Comparison of ENCODE assay signal across 9 mouse cellular contexts in genomic region chr12:40133573-40134271, GRCm38 (mm10). TPM values are rescaled to one million over a fixed set of nuclear protein-coding genes. Genes with fewer than 3 reads are reported as not detected.
DNase-seq lines count a peak whose midpoint lies in the region; ATAC-seq and TF ChIP-seq lines count a peak whose summit lies in the region.
"Had no signal": no experiment of that assay in that cellular context is flagged by ENCODE, and none has a peak within 500 bp of the region (broad histone marks: within the 10 kb centered on the region; RNA-seq: fewer than 3 reads in every experiment).

Gene Scin (minus strand): TSS chr12:40134228.

- no peak for TF ChIP-seq CTCF in liver, embryonic 14.5 days (IDR thresholded peaks at IDR 0.05; ENCODE audit: low read depth)

- peak within 1 kb of the TSS; percentile 58 for H3K9ac ChIP-seq in forebrain, embryonic 13.5 days
- H3K9ac ChIP-seq in intestine, embryonic 14.5 days (ENCODE audit: low read length) = peak within 1 kb of the TSS; percentile 34
- no peak within 1 kb of the TSS for H3K9ac ChIP-seq in liver, embryonic 14.5 days (replicated peaks)
- H3K9ac ChIP-seq in neural tube, embryonic 14.5 days (replicated peaks; ENCODE audit: low read depth, low read length) = peak within 1 kb of the TSS; percentile 37; the same call in 1 of the 2 replicates

- H3K9me3 ChIP-seq in forebrain, embryonic 13.5 days (replicated peaks) = no peaks in the 10 kb centered on the region
- no peaks in the 10 kb centered on the region for H3K9me3 ChIP-seq in intestine, embryonic 14.5 days (ENCODE audit: control insufficient read depth, low read length)
- H3K9me3 ChIP-seq in liver, embryonic 14.5 days (ENCODE audit: control insufficient read depth, low read length) = no peaks in the 10 kb centered on the region
- H3K9me3 ChIP-seq in neural tube, embryonic 14.5 days (ENCODE audit: control insufficient read depth, low read length) = no peaks in the 10 kb centered on the region

- peaks cover 32% of the 10 kb centered on the region for H3K27me3 ChIP-seq in forebrain, embryonic 13.5 days
- H3K27me3 ChIP-seq in intestine, embryonic 14.5 days (replicated peaks; ENCODE audit: control insufficient read depth, insufficient read depth, low read length) = peaks cover 24% of the 10 kb centered on the region
- H3K27me3 ChIP-seq in liver, embryonic 14.5 days (ENCODE audit: control insufficient read depth, insufficient read depth, low read length) = peaks cover 24% of the 10 kb centered on the region
- H3K27me3 ChIP-seq in neural tube, embryonic 14.5 days (ENCODE audit: control insufficient read depth, insufficient read depth, low read length) = peaks cover 20% of the 10 kb centered on the region
- H3K27me3 ChIP-seq: CH12.LX had no signal

- WGBS in forebrain, embryonic 13.5 days = under 1% methylated on average over 39 of the region's 39 CpGs
- 1% methylated on average over 39 of the region's 39 CpGs for WGBS in intestine, embryonic 14.5 days
- 2% methylated on average over 39 of the region's 39 CpGs for WGBS in liver, embryonic 14.5 days (ENCODE audit: insufficient replicate concordance)
- 1% methylated on average over 39 of the region's 39 CpGs for WGBS in neural tube, embryonic 14.5 days

- H3K27ac ChIP-seq in forebrain, embryonic 13.5 days = no peak within 1 kb of the TSS
- no peak within 1 kb of the TSS for H3K27ac ChIP-seq in intestine, embryonic 14.5 days (ENCODE audit: low read depth)
- no peak within 1 kb of the TSS for H3K27ac ChIP-seq in liver, embryonic 14.5 days
- no peak within 1 kb of the TSS for H3K27ac ChIP-seq in neural tube, embryonic 14.5 days (ENCODE audit: low read depth, low read length)

- TF ChIP-seq EP300 in liver, embryonic 14.5 days (IDR thresholded peaks at IDR 0.05; ENCODE audit: low read depth) = no peak

- peak; percentile 57 for ATAC-seq in forebrain, embryonic 13.5 days
- peak; percentile 79 for ATAC-seq in intestine, embryonic 14.5 days (replicated peaks; ENCODE audit: low FRiP score, low TSS enrichment, low read depth)
- no peak for ATAC-seq in liver, embryonic 14.5 days (ENCODE audit: insufficient read depth)
- peak; percentile 73 for ATAC-seq in neural tube, embryonic 14.5 days (ENCODE audit: low read depth)

- H3K4me1 ChIP-seq in forebrain, embryonic 13.5 days = peaks cover 20% of the 10 kb centered on the region
- 0 out of 2 replicates have a peak, but pooled peaks cover 2% of the 10 kb centered on the region for H3K4me1 ChIP-seq in intestine, embryonic 14.5 days (replicated peaks; ENCODE audit: control insufficient read depth, insufficient read depth, low read length)
- H3K4me1 ChIP-seq in liver, embryonic 14.5 days (replicated peaks; ENCODE audit: control insufficient read depth in 2 of 2, insufficient read depth in 2 of 2, low read length in 1 of 2) = no peaks in the 10 kb centered on the region
- H3K4me1 ChIP-seq in neural tube, embryonic 14.5 days (ENCODE audit: control insufficient read depth, insufficient read depth, low read length) = peaks cover 10% of the 10 kb centered on the region

- H3K36me3 ChIP-seq in forebrain, embryonic 13.5 days (ENCODE audit: poor library complexity, severe bottlenecking) = no peaks in the 10 kb centered on the region
- no peaks in the 10 kb centered on the region for H3K36me3 ChIP-seq in intestine, embryonic 14.5 days (ENCODE audit: control insufficient read depth, insufficient read depth, low read length)
- no peaks in the 10 kb centered on the region for H3K36me3 ChIP-seq in liver, embryonic 14.5 days (replicated peaks; ENCODE audit: control insufficient read depth, insufficient read depth, low read depth)
- H3K36me3 ChIP-seq in neural tube, embryonic 14.5 days (ENCODE audit: control insufficient read depth, insufficient read depth, low read length) = no peaks in the 10 kb centered on the region

- H3K4me2 ChIP-seq in forebrain, embryonic 13.5 days = peak within 1 kb of the TSS; percentile 88
- peak within 1 kb of the TSS; percentile 64 for H3K4me2 ChIP-seq in intestine, embryonic 14.5 days (ENCODE audit: low read length)
- H3K4me2 ChIP-seq in liver, embryonic 14.5 days (ENCODE audit: low read depth) = peak within 1 kb of the TSS; percentile 49
- peak within 1 kb of the TSS; percentile 83 for H3K4me2 ChIP-seq in neural tube, embryonic 14.5 days (ENCODE audit: low read depth, low read length)

- H3K4me3 ChIP-seq in forebrain, embryonic 13.5 days = peak within 1 kb of the TSS; percentile 43
- H3K4me3 ChIP-seq in intestine, embryonic 14.5 days (ENCODE audit: low read depth, low read length) = peak within 1 kb of the TSS; percentile 43
- no peak within 1 kb of the TSS for H3K4me3 ChIP-seq in liver, embryonic 14.5 days (ENCODE audit: insufficient read depth in 1 of 2, low read depth in 2 of 2, low read length in 2 of 2)
- H3K4me3 ChIP-seq in neural tube, embryonic 14.5 days (ENCODE audit: low read depth, low read length) = peak within 1 kb of the TSS; percentile 33

- peak; percentile 28 to 34 for DNase-seq in cerebellum, postnatal 14 days
- DNase-seq in cerebellum, adult 9-10 months = no peak
- peak; percentile 33 for DNase-seq in R1 (ENCODE audit: low read depth, low spot score)
- DNase-seq in intestine, embryonic 14.5 days (ENCODE audit: low spot score) = peak; percentile 75
- no peak for DNase-seq in liver, embryonic 14.5 days (ENCODE audit: low read depth in 3 of 3, low spot score in 3 of 3)
- no peak for DNase-seq in layer of hippocampus, adult 8-10 months (ENCODE audit: low spot score in 2 of 2)

RNA-seq across cellular contexts. Expression of gene Scin, which starts in this region (rescaled TPM):
- polyA plus RNA-seq in forebrain, embryonic 13.5 days (2015; fragmentation: Nextera tagmentation; extraction: Ambion mirVana) = not detected in 2 replicates
- polyA plus RNA-seq in intestine, embryonic 14.5 days (2014; fragmentation: Nextera tagmentation; extraction: Ambion mirVana) = 23.1 and 26.4 TPM in 2 replicates
- polyA plus RNA-seq in liver, embryonic 14.5 days (2012; rRNA removed) = 0.04 and 0.06 TPM in 2 replicates
- polyA plus RNA-seq in liver, embryonic 14.5 days (2014; fragmentation: Nextera tagmentation; extraction: Ambion mirVana) = 0.09 TPM in 1 of 2 replicates, not detected in the other
- not detected in 2 replicates for polyA plus RNA-seq in neural tube, embryonic 14.5 days (2014; fragmentation: Nextera tagmentation; extraction: Ambion mirVana)
- total RNA-seq in layer of hippocampus, adult 8-10 months (2022) = 1 to 10 TPM; 1.4 to 2.5 (median 2.0) TPM
- total RNA-seq: CH12.LX had no signal

Comparison
In these comparisons a context has a peak if more than half of its experiments do, and no peak if none do; other contexts are left out.
1. RNA of gene Scin (polyA plus RNA-seq): 23.1 to 26.4 TPM in intestine, embryonic 14.5 days; 0.04 to 0.09 TPM in liver, embryonic 14.5 days, not detected in forebrain, embryonic 13.5 days and not detected in neural tube, embryonic 14.5 days; every median in the first group is over 10 times any median in the second.
2. DNase-seq: peak in cerebellum, postnatal 14 days (2 of 2), R1 (single experiment) and intestine, embryonic 14.5 days (single experiment); none in cerebellum, adult 9-10 months (single experiment), liver, embryonic 14.5 days (0 of 3) and layer of hippocampus, adult 8-10 months (0 of 2).
3. Peak in ATAC-seq, H3K4me3 ChIP-seq, H3K9ac ChIP-seq and H3K4me2 ChIP-seq in forebrain, embryonic 13.5 days; RNA of the gene not detected or under 1 TPM.
4. Peak in ATAC-seq, H3K4me3 ChIP-seq, H3K9ac ChIP-seq and H3K4me2 ChIP-seq in neural tube, embryonic 14.5 days; RNA of the gene not detected or under 1 TPM.
5. Peak in every context shown above with its lines, with median percentiles within 50 percentile points of each other: H3K4me2 ChIP-seq.